Mouse (Mus musculus) myocyte (in vitro differentiated cells): ENCODE results near the gene Ninl. TPM values are rescaled to one million over a fixed set of nuclear protein-coding genes. Genes with fewer than 3 reads are reported as not detected.

Source experiments
- H3K27me3 ChIP-seq: one replicate; pipeline ENCODE4 v1.6.1; 2011; ENCODE audit not compliant: control insufficient read depth, insufficient read depth, insufficient read length
- H3K36me3 ChIP-seq: one replicate; pipeline ENCODE4 v1.6.1; 2011; ENCODE audit not compliant: control insufficient read depth, insufficient read depth
- H3K4me2 ChIP-seq: one replicate; pipeline ENCODE4 v1.6.1; 2011; ENCODE audit warnings: low read depth, control low read depth
- H3K4me3 ChIP-seq: one replicate; pipeline ENCODE4 v1.5.1; 2011; ENCODE audit warnings: mild to moderate bottlenecking, control low read depth, moderate library complexity
- H3K79me2 ChIP-seq: one replicate; pipeline ENCODE4 v1.6.1; 2011; ENCODE audit not compliant: control insufficient read depth, insufficient read depth
- H3ac ChIP-seq: one replicate; pipeline ENCODE4 v1.6.1; 2011; ENCODE audit not compliant: control insufficient read depth, insufficient read length
- CEBPB ChIP-seq: IDR thresholded peaks from 2 replicates; pipeline ENCODE4 v1.6.1; 2011; ENCODE audit warnings: mild to moderate bottlenecking, moderate library complexity; ENCODE audit not compliant: poor library complexity, insufficient read depth, severe bottlenecking
- E2F4 ChIP-seq: IDR thresholded peaks from one replicate; pipeline ENCODE4 v1.6.1; 2011; ENCODE audit warnings: mild to moderate bottlenecking, control low read depth, moderate library complexity; ENCODE audit not compliant: insufficient read depth
- MAX ChIP-seq: IDR thresholded peaks from one replicate; pipeline ENCODE4 v1.6.1; 2011; ENCODE audit warnings: low read depth, mild to moderate bottlenecking, control low read depth
- MYOD1 ChIP-seq, 3 experiments: IDR thresholded peaks; one replicate each; pipeline ENCODE4 v1.6.1; 2011; ENCODE audit warnings: control low read depth in 2 of 3, low read depth in 2 of 3, mild to moderate bottlenecking in 2 of 3, moderate library complexity in 1 of 3; ENCODE audit not compliant: insufficient read length in 2 of 3, control insufficient read depth in 1 of 3
- MYOG ChIP-seq, 3 experiments: IDR thresholded peaks; one replicate each; pipeline ENCODE4 v1.6.1; 2011; ENCODE audit warnings: control low read depth in 2 of 3, low read depth in 2 of 3, mild to moderate bottlenecking in 2 of 3; ENCODE audit not compliant: insufficient read length in 2 of 3, control insufficient read depth in 1 of 3, insufficient read depth in 1 of 3
- POLR2A ChIP-seq: IDR thresholded peaks from one replicate; pipeline ENCODE4 v1.6.1; 2011; ENCODE audit warnings: low read depth, mild to moderate bottlenecking, control low read depth, moderate library complexity; ENCODE audit not compliant: insufficient read length
- POLR2AphosphoS2 ChIP-seq: IDR thresholded peaks from one replicate; pipeline ENCODE4 v1.6.1; 2011; ENCODE audit warnings: low read depth, control low read depth; ENCODE audit not compliant: insufficient read length
- REST ChIP-seq: IDR thresholded peaks from one replicate; pipeline ENCODE4 v1.6.1; 2011; ENCODE audit warnings: mild to moderate bottlenecking, control low read depth, moderate library complexity; ENCODE audit not compliant: insufficient read depth, insufficient read length
- SRF ChIP-seq: IDR thresholded peaks from one replicate; pipeline ENCODE4 v1.6.1; 2011; ENCODE audit warnings: low read depth; ENCODE audit not compliant: control insufficient read depth, insufficient read length
- TCF12 ChIP-seq: IDR thresholded peaks from one replicate; pipeline ENCODE4 v1.6.1; 2011; ENCODE audit warnings: mild to moderate bottlenecking, control low read depth; ENCODE audit not compliant: poor library complexity, insufficient read depth, severe bottlenecking
- TCF3 ChIP-seq: IDR thresholded peaks from one replicate; pipeline ENCODE4 v1.6.1; 2011; ENCODE audit warnings: low read depth, control low read depth; ENCODE audit not compliant: insufficient read length
- USF1 ChIP-seq: IDR thresholded peaks from one replicate; pipeline ENCODE4 v1.6.1; 2011; ENCODE audit warnings: low read depth, mild to moderate bottlenecking, control low read depth, moderate library complexity
- polyA plus RNA-seq: library from polyadenylated mRNA; unstranded; fragments of >200 nt; fragmentation: generic; extraction: Trizol; gene quantifications from one replicate; pipeline ENCODE4 v1.2.1, GENCODE M21; 2012; ENCODE audit warnings: missing spikeins

Gene Ninl
- 2.2 TPM for polyA plus RNA-seq

- Histone ChIP-seq H3K27me3 (no peaks in the 10 kb centered on the region), H3K4me2 (peak within 1 kb of the TSS; percentile 98), H3K79me2 (peaks cover 42% of the 10 kb centered on the region), H3K36me3 (no peaks in the 10 kb centered on the region), H3K4me3 (peak within 1 kb of the TSS; percentile 65), H3ac (peak within 1 kb of the TSS; percentile 75)
- peak; percentile 96 for TF ChIP-seq USF1
- TF ChIP-seq CEBPB: no peak
- no peak for TF ChIP-seq MAX
- no peak for TF ChIP-seq E2F4
- TF ChIP-seq TCF3: no peak
- TF ChIP-seq SRF: no peak
- peak in 1 of 3 experiments; percentile 0 for TF ChIP-seq MYOG (IDR thresholded peaks at IDR 0.05; ENCODE audit: control insufficient read depth in 1 of 3, insufficient read depth in 1 of 3, insufficient read length in 2 of 3, low read depth in 2 of 3)
- no peak for TF ChIP-seq REST
- TF ChIP-seq POLR2A: peak; percentile 75
- peak; percentile 80 for TF ChIP-seq POLR2AphosphoS2
- TF ChIP-seq MYOD1 (IDR thresholded peaks at IDR 0.05; ENCODE audit: control insufficient read depth in 1 of 3, insufficient read length in 2 of 3, low read depth in 2 of 3): no peak
These were observed at the start of gene Ninl, which contains the start of gene Nanp for GRCm38 (mm10) chr2:151039232-151039695. Gene Ninl (minus strand): TSS chr2:151039382. Gene Nanp (minus strand): TSS chr2:151039398.

GRCm38 (mm10) chr2:151056637-151057036, 17.5 kb upstream of the Ninl start:
- H3K27me3 ChIP-seq: no peaks in the 10 kb centered on the region
- no peaks in the 10 kb centered on the region for H3K36me3 ChIP-seq
- H3K4me2 ChIP-seq: no peak overlapping the region
- H3ac ChIP-seq: no peak overlapping the region
- no peak overlapping the region for H3K4me3 ChIP-seq
- TF ChIP-seq MYOG (IDR thresholded peaks at IDR 0.05; ENCODE audit: control insufficient read depth in 1 of 3, insufficient read depth in 1 of 3, insufficient read length in 2 of 3, low read depth in 2 of 3) (no peak), TCF12 (no peak), CEBPB (no peak), SRF (no peak), E2F4 (no peak), POLR2A (no peak), TCF3 (no peak), REST (no peak), USF1 (no peak), MYOD1 (IDR thresholded peaks at IDR 0.05; ENCODE audit: control insufficient read depth in 1 of 3, insufficient read length in 2 of 3, low read depth in 2 of 3) (no peak), POLR2AphosphoS2 (no peak), MAX (no peak)
- no peaks in the 10 kb centered on the region for H3K79me2 ChIP-seq

- Histone ChIP-seq H3K4me3 (no peak overlapping the region), H3K36me3 (no peaks in the 10 kb centered on the region), H3ac (no peak overlapping the region), H3K27me3 (no peaks in the 10 kb centered on the region), H3K79me2 (peaks cover 32% of the 10 kb centered on the region), H3K4me2 (no peak overlapping the region)
- no peak for TF ChIP-seq E2F4
- no peak for TF ChIP-seq POLR2AphosphoS2
- TF ChIP-seq POLR2A: no peak
- TF ChIP-seq USF1: no peak
- TF ChIP-seq REST: no peak
- TF ChIP-seq MAX: no peak
- TF ChIP-seq TCF12: no peak
- TF ChIP-seq MYOD1 (IDR thresholded peaks at IDR 0.05; ENCODE audit: control insufficient read depth in 1 of 3, insufficient read length in 2 of 3, low read depth in 2 of 3): no peak
- TF ChIP-seq MYOG (IDR thresholded peaks at IDR 0.05; ENCODE audit: control insufficient read depth in 1 of 3, insufficient read depth in 1 of 3, insufficient read length in 2 of 3, low read depth in 2 of 3): no peak
- no peak for TF ChIP-seq CEBPB
- TF ChIP-seq TCF3: no peak
- TF ChIP-seq SRF: no peak
These were observed 1.2 kb upstream of the Ninl start for GRCm38 (mm10) chr2:151040411-151040810.

- Histone ChIP-seq H3K79me2 (peaks cover 37% of the 10 kb centered on the region), H3K36me3 (no peaks in the 10 kb centered on the region), H3K4me3 (peak overlapping the region; percentile 65), H3K27me3 (no peaks in the 10 kb centered on the region), H3K4me2 (peak overlapping the region; percentile 98), H3ac (peak overlapping the region; percentile 75)
- TF ChIP-seq MAX (no peak), E2F4 (no peak)
These were observed 544 bp upstream of the Ninl start for GRCm38 (mm10) chr2:151039726-151040125.

- Histone ChIP-seq H3K4me2 (peak overlapping the region; percentile 98), H3K79me2 (peaks cover 46% of the 10 kb centered on the region), H3K4me3 (peak overlapping the region; percentile 65), H3K36me3 (no peaks in the 10 kb centered on the region), H3K27me3 (no peaks in the 10 kb centered on the region), H3ac (peak overlapping the region; percentile 75)
- TF ChIP-seq REST (no peak), POLR2A (no peak), USF1 (no peak), MAX (no peak), SRF (no peak), TCF12 (no peak)
These were observed 365 bp downstream of the Ninl start for GRCm38 (mm10) chr2:151038811-151039222.
